Mouse (Mus musculus) ES-CJ7 (cell line): Measurements from ENCODE around the gene Gm49342.

Experiments
- DNase-seq: peaks from one replicate; pipeline ENCODE4 v3.0.0; 2011; ENCODE audit warnings: low read depth, low spot score

Gene Gm49342

GRCm38 (mm10) chr14:50979631-50980030 is 35.3 kb downstream of the Gm49342 start:
- DNase-seq = peak; percentile 78

GRCm38 (mm10) chr14:50981207-50981606 is 36.9 kb downstream of the Gm49342 start:
- DNase-seq = peak; percentile 16

GRCm38 (mm10) chr14:50981837-50982236 is 37.5 kb downstream of the Gm49342 start:
- DNase-seq = peak; percentile 1

GRCm38 (mm10) chr14:50987668-50988067 is 43.4 kb downstream of the Gm49342 start:
- DNase-seq = no peak

- DNase-seq = no peak
Measured at GRCm38 (mm10) chr14:50991037-50991436, 46.7 kb downstream of the Gm49342 start.

GRCm38 (mm10) chr14:50997088-50997487 is 52.8 kb downstream of the Gm49342 start:
- no peak for DNase-seq

GRCm38 (mm10) chr14:50997999-50998666 is 53.8 kb downstream of the Gm49342 start:
- DNase-seq = no peak

- DNase-seq = no peak
Measured at GRCm38 (mm10) chr14:51007152-51007801, 63.0 kb downstream of the Gm49342 start, which contains the start of gene Rnase10. Gene Rnase10 (plus strand): TSS chr14:51007751.

GRCm38 (mm10) chr14:51007914-51008713 is 63.8 kb downstream of the Gm49342 start:
- DNase-seq = no peak

GRCm38 (mm10) chr14:51008781-51009180 is 64.5 kb downstream of the Gm49342 start:
- DNase-seq = no peak

- DNase-seq = no peak
Measured at GRCm38 (mm10) chr14:51009572-51009971, 65.3 kb downstream of the Gm49342 start.
